Mouse (Mus musculus): ENCODE measurements around the gene Atg4a. TPM values are rescaled to one million over a fixed set of nuclear protein-coding genes. Genes with fewer than 3 reads are reported as not detected.

Atg4a gene
- 8.8 and 10.4 TPM in 2 replicates for polyA plus RNA-seq (2012; rRNA removed)

DNA sequence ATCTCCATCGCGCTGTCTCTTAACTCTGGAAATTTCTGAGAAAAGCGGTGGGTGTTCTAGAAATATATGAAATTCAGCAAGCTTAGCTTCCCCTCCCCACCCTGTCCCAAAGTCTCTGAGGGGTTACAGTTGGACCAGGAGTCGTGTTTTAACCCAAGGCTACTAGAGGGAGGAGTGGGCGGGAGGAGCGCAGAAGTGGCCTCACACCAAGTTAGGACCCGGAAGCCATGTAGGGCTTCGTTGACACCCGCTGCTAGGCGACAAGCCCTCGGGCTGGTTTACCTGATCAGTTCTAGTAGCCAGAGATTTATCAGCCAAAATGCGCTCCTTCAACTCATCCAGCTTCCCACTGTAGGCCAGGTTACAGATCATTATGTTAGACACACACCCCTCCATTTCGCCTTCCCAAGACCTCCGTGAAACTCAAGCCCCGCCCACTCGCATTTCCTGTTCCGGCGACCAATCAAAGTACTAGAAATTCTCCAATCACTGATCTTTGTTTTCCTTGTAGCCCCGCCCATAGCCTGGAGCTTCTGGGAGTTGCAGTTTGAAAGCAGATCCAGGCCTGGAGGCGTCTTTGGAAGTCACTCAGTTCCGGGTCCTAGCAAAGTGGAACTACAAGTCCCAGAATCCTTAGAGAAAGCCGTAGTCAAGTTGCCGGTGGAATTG lies at the start of gene Atg4a, which contains the start of gene Psmd10:
TSS of gene Atg4a (plus strand) at position 636 of the 669 bp plus-strand sequence.
TSS of gene Psmd10 (minus strand) at position 457 of the 669 bp plus-strand sequence.

DNA sequence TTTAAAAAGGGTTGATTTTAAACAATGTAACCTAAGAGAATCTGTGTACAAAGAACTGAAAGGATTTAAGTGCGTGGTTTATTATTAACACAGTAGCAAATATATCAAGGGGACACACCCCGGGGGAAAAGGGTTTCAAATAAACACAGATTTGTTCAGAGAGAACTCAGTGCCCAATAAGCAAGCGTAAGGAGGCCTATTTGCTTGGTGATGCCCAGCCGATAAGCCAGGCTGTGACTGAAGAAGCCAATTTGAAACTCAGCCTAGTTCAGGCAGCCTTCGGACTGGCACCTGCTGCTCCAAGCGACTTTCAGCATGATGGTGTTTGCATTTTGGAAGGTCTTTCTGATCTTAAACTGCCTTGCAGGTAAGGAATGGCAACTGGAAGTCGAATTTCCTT lies 49.3 kb upstream of the Atg4a start, which contains the start of gene Vsig1:
TSS of gene Vsig1 (plus strand) at position 249 of the 400 bp plus-strand sequence.

Other genes starting within 250 kb of the Atg4a start
- not detected in 2 replicates for gene Tex13b, start 143.5 kb upstream of the Atg4a start, polyA plus RNA-seq (2012; rRNA removed)
- gene Vsig1, start 49.3 kb upstream of the Atg4a start, polyA plus RNA-seq (2012; rRNA removed): 0.06 TPM in 1 of 2 replicates, not detected in the other
- gene Psmd10, start 179 bp upstream of the Atg4a start, polyA plus RNA-seq (2012; rRNA removed): 24.6 and 26.1 TPM in 2 replicates

Data from central nervous system, embryonic 11.5 days (tissue).